Mouse (Mus musculus) E14TG2a.4 (cell line): ENCODE measurements around the gene 5530401A14Rik.

Experiments
- CTCF ChIP-seq: conservative IDR thresholded peaks from 2 replicates; pipeline ENCODE4 v1.5.1; 2014; ENCODE audit warnings: low read length
- NANOG ChIP-seq: IDR thresholded peaks from 2 replicates; pipeline ENCODE4 v1.6.1; 2014; ENCODE audit warnings: borderline replicate concordance, low read length, mixed read lengths
- POU5F1 ChIP-seq: IDR thresholded peaks from 2 replicates; pipeline ENCODE4 v1.6.1; 2014; ENCODE audit warnings: low read length, borderline replicate concordance

GRCm38 (mm10) chr11:81814816-81815215 lies 45.7 kb upstream of the 5530401A14Rik start:
- no peak for TF ChIP-seq CTCF
- TF ChIP-seq POU5F1, result no peak
- TF ChIP-seq NANOG, result no peak
